Mouse (Mus musculus) mouse trophoblast stem cell (cell line): ENCODE data around the gene Hs3st2.

Source experiments
- in situ Hi-C, 2 experiments: fragments of 300-500 bp; cut with MseI, MboI; formaldehyde crosslinking; loops; 2 replicates in 1 of 2; 3 replicates in 1 of 2; pipeline ENCODE4 v1.15.1; 2025

Hs3st2 gene

GRCm38 (mm10) chr7:121542458-121542857 is 150.8 kb downstream of the Hs3st2 start:
- in situ Hi-C loops = no loop called here

- in situ Hi-C loops = no loop called here
Measured at GRCm38 (mm10) chr7:121549329-121550022, 157.8 kb downstream of the Hs3st2 start.
